Comparison of ENCODE assay signal across 8 mouse cellular contexts in the genomic region with DNA sequence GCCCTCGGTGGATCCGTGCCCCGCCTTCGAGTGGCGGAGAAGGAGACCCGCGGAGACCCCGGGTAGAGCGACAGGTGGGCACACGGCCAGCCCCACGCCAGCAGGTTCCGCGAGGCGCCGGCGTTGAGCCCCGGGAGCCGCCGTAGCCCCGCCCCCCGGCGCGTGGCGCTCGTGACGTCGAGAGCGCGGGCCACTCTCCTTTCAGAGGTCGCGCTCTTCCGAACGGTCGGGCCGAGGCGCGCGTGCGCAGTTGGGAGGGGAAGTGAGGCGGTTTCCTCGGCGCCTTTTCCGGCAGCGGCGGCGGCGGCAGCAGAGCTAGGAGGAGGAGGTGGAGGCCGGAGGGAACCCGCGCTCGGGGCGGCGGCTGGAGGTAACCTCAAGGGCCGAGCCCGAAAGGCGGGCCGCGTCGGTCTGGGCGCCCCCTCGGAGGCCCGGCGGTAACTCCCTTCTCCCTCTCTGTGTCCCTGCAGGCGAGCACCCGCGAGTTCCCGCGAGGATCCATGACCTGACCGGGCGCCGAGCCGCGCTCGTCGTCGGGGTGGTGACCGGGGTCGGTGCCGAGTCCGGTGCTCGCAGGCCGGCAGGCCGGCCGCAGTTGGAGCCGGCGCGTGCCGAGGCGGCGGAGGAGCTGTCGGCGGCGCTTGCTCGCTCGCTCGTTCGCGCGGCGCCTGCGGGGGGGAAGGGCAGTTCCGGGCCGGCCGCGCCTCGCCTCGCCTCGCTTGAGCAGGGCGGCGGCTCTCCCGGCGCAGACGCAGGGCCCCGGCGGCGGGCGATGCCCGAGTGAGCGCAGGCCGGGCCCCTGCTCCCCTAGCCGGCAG. TPM values are rescaled to one million over a fixed set of nuclear protein-coding genes. Genes with fewer than 3 reads are reported as not detected.
A peak's percentile ranks its signal among the peaks of the same experiment; 100 is the strongest.
DNase-seq lines count a peak whose midpoint lies in the region; ATAC-seq lines count a peak whose summit lies in the region.

Arf6 (plus strand) TSS at position 297 of the 818 bp plus-strand sequence.
Gm9887 (minus strand) TSS at position 605 of the 818 bp plus-strand sequence.

- ATAC-seq in hindbrain, embryonic 12.5 days (ENCODE audit: low FRiP score), result peak; percentile 92

- H3K9me3 ChIP-seq in hindbrain, embryonic 12.5 days (replicated peaks), result no peaks in the 10 kb centered on the region

- peak within 1 kb of the TSS; percentile 84 for H3K27ac ChIP-seq in hindbrain, embryonic 12.5 days

- H3K9ac ChIP-seq in hindbrain, embryonic 12.5 days, result peak within 1 kb of the TSS; percentile 97

- H3K27me3 ChIP-seq in hindbrain, embryonic 12.5 days, result no peaks in the 10 kb centered on the region

- H3K4me3 ChIP-seq in hindbrain, embryonic 12.5 days, result peak within 1 kb of the TSS; percentile 97

- H3K4me2 ChIP-seq in hindbrain, embryonic 12.5 days (replicated peaks), result peak within 1 kb of the TSS; percentile 93

- DNase-seq in Muller cell, postnatal 12 days (ENCODE audit: inconsistent ontology term), result peak; percentile 99
- DNase-seq in cerebellum, adult 9-11 months, result peak; percentile 98
- peak; percentile 94 to 97 for DNase-seq in frontal cortex, postnatal 10 days (ENCODE audit: low spot score in 2 of 2)
- DNase-seq in layer of hippocampus, postnatal 14 days (ENCODE audit: low spot score in 2 of 2), result peak; percentile 97
- peak; percentile 99 for DNase-seq in lung, postnatal 14 days
- DNase-seq in retina, adult 2 months (ENCODE audit: low read depth, low spot score), result peak; percentile 93
- DNase-seq in thymus, postnatal 36 days, result peak; percentile 98 to 99

- under 1% methylated on average over 87 of the region's 121 CpGs for WGBS in hindbrain, embryonic 12.5 days

- H3K4me1 ChIP-seq in hindbrain, embryonic 12.5 days, result peaks cover 18% of the 10 kb centered on the region

- H3K36me3 ChIP-seq in hindbrain, embryonic 12.5 days, result no peaks in the 10 kb centered on the region

RNA-seq across cellular contexts. Expression of gene Arf6, which starts in this region (rescaled TPM):
- polyA plus RNA-seq in hindbrain, embryonic 12.5 days (2016; fragmentation: Nextera tagmentation; extraction: Ambion mirVana), result 56.1 and 61.9 TPM in 2 replicates
- total RNA-seq in layer of hippocampus, postnatal 14 days (2021), result 10 to 100 TPM; 52.7 to 54.7 TPM

RNA-seq across cellular contexts. Expression of gene Gm9887, which starts in this region (rescaled TPM):
- polyA plus RNA-seq in hindbrain, embryonic 12.5 days (2016; fragmentation: Nextera tagmentation; extraction: Ambion mirVana), result 1.1 and 1.8 TPM in 2 replicates
- total RNA-seq in layer of hippocampus, postnatal 14 days (2021), result 1 to 10 TPM in 1 of 2 experiments, under 1 TPM in 1; 0.58 to 1.1 TPM

Comparison
In these comparisons a context has a peak if more than half of its experiments do, and no peak if none do; other contexts are left out.
1. Peak in every context shown above with its lines: DNase-seq, ATAC-seq, H3K4me3 ChIP-seq and H3K27ac ChIP-seq.